Comparison of ENCODE assay signal across 8 mouse cellular contexts in the genomic region with DNA sequence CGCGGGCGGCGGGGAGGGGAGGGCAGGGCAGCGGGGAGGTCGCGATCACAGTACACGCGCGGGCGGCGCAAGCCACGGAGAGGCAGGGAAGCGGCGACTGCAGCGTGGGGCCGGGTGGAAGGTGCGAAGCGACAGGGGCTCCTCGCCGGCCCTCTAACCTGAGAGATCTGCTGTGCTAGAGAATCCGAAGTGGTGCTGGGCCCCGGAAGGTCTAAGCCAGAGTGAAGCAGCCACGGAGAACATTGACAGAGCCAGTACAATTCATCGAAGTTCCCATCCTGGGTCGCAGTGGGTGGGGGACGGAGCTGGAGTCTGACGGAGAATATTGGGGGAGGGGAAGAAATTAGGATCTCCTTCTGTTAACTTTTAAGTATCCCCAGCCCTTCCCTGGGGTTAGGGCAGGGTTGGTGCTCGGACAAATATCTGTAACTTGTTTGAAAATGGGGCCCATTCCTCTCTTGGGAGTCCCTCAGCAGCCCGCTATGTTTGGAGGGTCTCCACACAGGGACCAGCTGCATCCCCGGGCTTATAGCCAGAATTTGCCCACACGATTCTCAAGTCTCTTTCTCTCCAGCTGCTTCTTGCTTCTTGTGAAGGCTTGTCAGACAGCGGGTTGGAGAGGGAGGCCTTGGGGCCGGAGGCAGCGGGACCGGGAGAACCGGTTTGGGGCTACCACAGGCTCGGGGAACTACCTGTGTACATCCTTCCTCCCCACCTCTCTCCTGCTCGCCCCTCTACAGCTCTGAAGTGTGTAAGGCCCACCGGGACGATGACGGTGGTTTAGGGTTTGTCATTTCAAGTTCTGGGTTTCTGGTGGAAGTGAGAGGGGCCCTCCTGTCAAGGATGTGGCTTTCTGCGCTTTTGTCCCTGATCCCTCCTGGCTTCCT. TPM values are rescaled to one million over a fixed set of nuclear protein-coding genes. Genes with fewer than 3 reads are reported as not detected.
DNase-seq lines count a peak whose midpoint lies in the region; ATAC-seq and TF ChIP-seq lines count a peak whose summit lies in the region.

No protein-coding gene starts in this region.

- TF ChIP-seq POLR2A in olfactory bulb, adult 2 months (IDR thresholded peaks at IDR 0.05; ENCODE audit: insufficient read depth, low read depth, low read length), result no peak

- no peaks in the 10 kb centered on the region for H3K9me3 ChIP-seq in heart, embryonic 15.5 days (replicated peaks)
- H3K9me3 ChIP-seq in liver, embryonic 16.5 days (replicated peaks; ENCODE audit: control insufficient read depth, low read length), result no peaks in the 10 kb centered on the region

- TF ChIP-seq CTCF in olfactory bulb, adult 2 months (IDR thresholded peaks at IDR 0.05; ENCODE audit: insufficient read depth, low read depth, low read length), result no peak

- no peaks in the 10 kb centered on the region for H3K27me3 ChIP-seq in heart, embryonic 15.5 days
- no peaks in the 10 kb centered on the region for H3K27me3 ChIP-seq in liver, embryonic 16.5 days (ENCODE audit: control insufficient read depth, insufficient read depth, low read depth, low read length)

- peak; percentile 5 for ATAC-seq in heart, embryonic 15.5 days (replicated peaks; ENCODE audit: insufficient number of reproducible peaks, insufficient read depth, low FRiP score, low read depth)
- peak; percentile 2; the same call in 1 of the 2 replicates for ATAC-seq in liver, embryonic 16.5 days (ENCODE audit: low read depth)

- H3K36me3 ChIP-seq in heart, embryonic 15.5 days, result peaks cover 27% of the 10 kb centered on the region
- peaks cover 19% of the 10 kb centered on the region for H3K36me3 ChIP-seq in liver, embryonic 16.5 days (ENCODE audit: control insufficient read depth, insufficient read depth)

- WGBS in heart, embryonic 15.5 days, result under 1% methylated on average over 43 of the region's 43 CpGs
- under 1% methylated on average over 40 of the region's 43 CpGs for WGBS in liver, embryonic 16.5 days (ENCODE audit: insufficient replicate concordance)
- under 1% methylated on average over 43 of the region's 43 CpGs for WGBS in olfactory bulb, adult 2 months

- H3K27ac ChIP-seq in heart, embryonic 15.5 days, result peak overlapping the region; percentile 92
- peak overlapping the region; percentile 90 for H3K27ac ChIP-seq in liver, embryonic 16.5 days (ENCODE audit: low read length)
- H3K27ac ChIP-seq in olfactory bulb, adult 2 months (ENCODE audit: insufficient read depth, low read depth, low read length), result peak overlapping the region; percentile 66

- H3K4me3 ChIP-seq in heart, embryonic 15.5 days, result peak overlapping the region; percentile 93
- H3K4me3 ChIP-seq in liver, embryonic 16.5 days (ENCODE audit: low read depth, low read length), result peak overlapping the region; percentile 73
- peak overlapping the region; percentile 67 for H3K4me3 ChIP-seq in olfactory bulb, adult 2 months (ENCODE audit: insufficient read depth, low read depth, low read length)

- peaks cover 49% of the 10 kb centered on the region for H3K4me1 ChIP-seq in heart, embryonic 15.5 days (replicated peaks)
- H3K4me1 ChIP-seq in liver, embryonic 16.5 days (ENCODE audit: control insufficient read depth, low read depth, low read length), result peaks cover 34% of the 10 kb centered on the region
- H3K4me1 ChIP-seq in olfactory bulb, adult 2 months (ENCODE audit: control insufficient read depth, insufficient read depth, low read length), result peaks cover 25% of the 10 kb centered on the region

- peak; percentile 49 for DNase-seq in 3T3-L1 (ENCODE audit: low read depth, low spot score)
- peak; percentile 33 for DNase-seq in NIH3T3 (ENCODE audit: low read depth)
- peak; percentile 61 for DNase-seq in embryo, embryonic 10.5 days (ENCODE audit: low spot score)
- DNase-seq in kidney, postnatal 25 days, result peak; percentile 52 to 80
- DNase-seq in thymus, postnatal 36 days, result peak; percentile 56 to 62

- peak overlapping the region; percentile 70 for H3K4me2 ChIP-seq in heart, embryonic 15.5 days
- peak overlapping the region; percentile 99 for H3K4me2 ChIP-seq in liver, embryonic 16.5 days (ENCODE audit: low read depth, low read length)

- H3K9ac ChIP-seq in heart, embryonic 15.5 days, result peak overlapping the region; percentile 98
- H3K9ac ChIP-seq in liver, embryonic 16.5 days (ENCODE audit: low read depth, low read length), result peak overlapping the region; percentile 78

RNA-seq across cellular contexts. Expression of a gene that starts 0.6 kb away (rescaled TPM):
- polyA plus RNA-seq in heart, embryonic 15.5 days (2015; fragmentation: Nextera tagmentation; extraction: Ambion mirVana), result 49.7 and 60.9 TPM in 2 replicates
- polyA plus RNA-seq in liver, embryonic 16.5 days (2015; fragmentation: Nextera tagmentation; extraction: Ambion mirVana), result 36.4 and 37.3 TPM in 2 replicates
- polyA plus RNA-seq in olfactory bulb, adult 2 months (2012; ENCODE audit: insufficient read depth, insufficient read length, low replicate concordance, missing spikeins), result 164 TPM in 1 of 2 replicates, not detected in the other

RNA-seq across cellular contexts. Expression of a gene that starts 2.8 kb away (rescaled TPM):
- polyA plus RNA-seq in heart, embryonic 15.5 days (2015; fragmentation: Nextera tagmentation; extraction: Ambion mirVana), result 10.6 and 12.0 TPM in 2 replicates
- 1.8 and 2.0 TPM in 2 replicates for polyA plus RNA-seq in liver, embryonic 16.5 days (2015; fragmentation: Nextera tagmentation; extraction: Ambion mirVana)
- polyA plus RNA-seq in olfactory bulb, adult 2 months (2012; ENCODE audit: insufficient read depth, insufficient read length, low replicate concordance, missing spikeins), result not detected in 2 replicates

RNA-seq across cellular contexts. Expression of a gene that starts 11.4 kb away (rescaled TPM):
- 5.1 and 6.5 TPM in 2 replicates for polyA plus RNA-seq in heart, embryonic 15.5 days (2015; fragmentation: Nextera tagmentation; extraction: Ambion mirVana)
- polyA plus RNA-seq in liver, embryonic 16.5 days (2015; fragmentation: Nextera tagmentation; extraction: Ambion mirVana), result 6.6 and 7.0 TPM in 2 replicates
- polyA plus RNA-seq in olfactory bulb, adult 2 months (2012; ENCODE audit: insufficient read depth, insufficient read length, low replicate concordance, missing spikeins), result not detected in 2 replicates

RNA-seq across cellular contexts. Expression of a gene that starts 12.3 kb away (rescaled TPM):
- polyA plus RNA-seq in heart, embryonic 15.5 days (2015; fragmentation: Nextera tagmentation; extraction: Ambion mirVana), result 0.38 and 0.55 TPM in 2 replicates
- 0.07 TPM in 2 replicates for polyA plus RNA-seq in liver, embryonic 16.5 days (2015; fragmentation: Nextera tagmentation; extraction: Ambion mirVana)
- polyA plus RNA-seq in olfactory bulb, adult 2 months (2012; ENCODE audit: insufficient read depth, insufficient read length, low replicate concordance, missing spikeins), result not detected in 2 replicates

RNA-seq across cellular contexts. Expression of a gene that starts 21.9 kb away (rescaled TPM):
- 0.06 and 0.38 TPM in 2 replicates for polyA plus RNA-seq in heart, embryonic 15.5 days (2015; fragmentation: Nextera tagmentation; extraction: Ambion mirVana)
- polyA plus RNA-seq in liver, embryonic 16.5 days (2015; fragmentation: Nextera tagmentation; extraction: Ambion mirVana), result not detected in 2 replicates
- polyA plus RNA-seq in olfactory bulb, adult 2 months (2012; ENCODE audit: insufficient read depth, insufficient read length, low replicate concordance, missing spikeins), result not detected in 2 replicates

Comparison
In these comparisons a context has a peak if more than half of its experiments do, and no peak if none do; other contexts are left out.
1. Peak in every context shown above with its lines: DNase-seq, ATAC-seq, H3K4me3 ChIP-seq and H3K27ac ChIP-seq.